Mouse (Mus musculus): Measurements from ENCODE around the gene Rbfox1.

GRCm38 (mm10) chr16:7451193-7451592, 1566.0 kb downstream of the Rbfox1 start:
- TF ChIP-seq POLR2A (IDR thresholded peaks at IDR 0.05; ENCODE audit: borderline replicate concordance, control insufficient read depth, low read depth, low read length) (no peak), CTCF (IDR thresholded peaks at IDR 0.05; ENCODE audit: control insufficient read depth, insufficient read depth, low read length) (no peak)

All from bone marrow, adult 2 months (tissue).